Mouse (Mus musculus) erythroblast, adult 5-6 weeks (primary cell): ENCODE measurements around the gene Gdpgp1. TPM values are rescaled to one million over a fixed set of nuclear protein-coding genes. Genes with fewer than 3 reads are reported as not detected.
A peak's percentile ranks its signal among the peaks of the same experiment; 100 is the strongest.

Source experiments
- ATAC-seq: replicated peaks from 2 replicates; pipeline ENCODE4 v1.8.0; 2016; ENCODE audit warnings: moderate number of reproducible peaks, mild to moderate bottlenecking, moderate TSS enrichment, inconsistent platforms; ENCODE audit not compliant: poor library complexity, low FRiP score, severe bottlenecking
- total RNA-seq, 2 experiments: library from RNA; stranded (forward) in 1 of 2; stranded (reverse) in 1 of 2; fragments of 150-400 nt in 1 of 2; fragments of 200-764, 138-1000 nt in 1 of 2; gene quantifications; 2 replicates each; pipeline versions ENCODE4 v1.2.3 to v1.2.4; 2015 to 2017; ENCODE audit warnings: low replicate concordance in 2 of 2

The Gdpgp1 gene
- total RNA-seq, 2 experiments from 2014 or later: 0.77 to 0.94 TPM

DNA sequence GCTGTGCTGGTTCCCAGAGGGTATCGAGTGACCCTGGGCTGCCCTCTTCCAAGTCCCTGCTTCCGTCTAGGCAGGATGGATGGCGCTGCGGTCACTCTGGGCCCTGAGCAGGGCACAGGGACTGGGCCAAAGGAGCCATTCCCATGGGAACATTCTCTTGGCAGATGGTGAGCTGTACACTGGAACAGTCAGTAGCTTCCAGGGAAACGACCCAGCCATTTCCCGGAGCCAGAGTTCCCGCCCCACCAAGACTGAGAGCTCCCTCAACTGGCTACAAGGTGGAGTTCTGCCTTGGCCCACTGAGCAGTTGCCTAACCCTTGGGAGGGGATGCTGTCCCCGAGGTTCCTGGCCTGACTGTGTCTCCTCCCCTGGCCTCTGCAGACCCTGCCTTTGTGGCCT, 16.1 kb upstream of the Gdpgp1 start:
- ATAC-seq: no peak

DNA sequence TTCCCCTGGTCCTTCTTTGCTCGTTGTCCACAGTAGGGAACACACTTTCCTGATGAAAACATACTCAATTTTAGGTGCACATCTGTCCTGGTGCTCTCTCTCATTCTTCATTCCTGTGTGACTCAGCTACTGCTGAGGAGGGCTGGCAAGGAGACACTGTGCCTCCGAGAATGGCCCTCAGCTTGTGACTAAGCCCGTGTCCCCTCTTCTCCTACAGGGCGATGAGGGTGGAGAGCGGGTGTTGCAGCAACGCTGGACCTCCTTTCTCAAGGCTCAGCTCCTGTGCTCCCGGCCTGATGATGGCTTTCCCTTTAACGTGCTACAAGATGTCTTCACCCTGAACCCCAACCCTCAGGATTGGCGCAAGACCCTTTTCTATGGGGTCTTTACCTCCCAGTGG, 14.0 kb upstream of the Gdpgp1 start:
- no peak for ATAC-seq

DNA sequence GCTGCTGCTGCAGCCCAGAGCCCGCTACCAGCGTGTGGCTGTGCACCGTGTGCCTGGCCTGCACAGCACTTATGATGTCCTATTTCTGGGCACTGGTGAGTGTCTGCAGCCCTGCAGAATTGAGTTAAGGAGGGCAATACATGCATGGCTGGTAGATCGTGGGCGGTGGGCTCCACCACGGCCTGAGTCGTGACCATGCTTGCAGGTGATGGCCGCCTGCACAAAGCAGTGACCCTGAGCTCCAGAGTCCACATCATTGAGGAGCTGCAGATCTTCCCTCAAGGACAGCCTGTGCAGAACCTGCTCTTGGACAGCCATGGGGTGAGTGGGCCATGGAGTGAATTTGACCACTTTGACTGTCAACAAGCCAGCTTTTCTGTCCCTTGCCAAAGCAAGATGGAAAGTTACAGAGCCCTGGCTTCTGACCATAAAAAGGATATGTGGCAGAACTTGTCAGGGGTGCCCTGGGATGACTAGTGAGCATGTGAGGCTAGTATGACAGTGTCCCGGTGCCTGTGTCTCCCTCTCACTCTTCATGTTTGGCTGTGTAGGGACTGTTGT, 12.3 kb upstream of the Gdpgp1 start:
- no peak for ATAC-seq

DNA sequence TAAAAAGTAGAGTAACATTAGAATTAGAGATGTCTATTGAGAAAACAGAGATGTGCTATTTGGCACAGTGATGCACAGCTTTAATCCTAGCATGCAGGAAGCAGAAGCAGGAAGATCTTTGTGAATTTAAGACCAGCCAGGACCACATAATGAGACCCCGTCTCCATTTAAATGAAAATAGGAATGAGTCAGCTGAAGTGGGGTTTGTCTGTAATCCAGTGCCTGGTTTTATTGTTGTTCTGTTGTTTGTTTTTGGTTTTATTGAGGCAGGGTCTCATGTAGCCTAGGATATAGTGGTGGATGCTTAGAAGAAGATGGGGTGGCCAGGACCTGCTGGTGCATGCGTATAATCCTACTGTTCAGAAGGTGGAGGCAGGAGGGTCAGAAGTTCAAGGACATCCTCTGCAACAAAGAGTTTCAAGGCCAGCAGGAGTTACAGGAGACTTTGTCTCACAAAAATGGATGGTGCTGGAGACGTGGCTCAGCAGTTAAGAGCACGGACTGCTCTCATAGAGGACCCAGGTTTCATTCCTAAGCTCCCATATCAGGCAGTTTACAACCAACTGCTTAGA, 11.4 kb upstream of the Gdpgp1 start:
- ATAC-seq: no peak

DNA sequence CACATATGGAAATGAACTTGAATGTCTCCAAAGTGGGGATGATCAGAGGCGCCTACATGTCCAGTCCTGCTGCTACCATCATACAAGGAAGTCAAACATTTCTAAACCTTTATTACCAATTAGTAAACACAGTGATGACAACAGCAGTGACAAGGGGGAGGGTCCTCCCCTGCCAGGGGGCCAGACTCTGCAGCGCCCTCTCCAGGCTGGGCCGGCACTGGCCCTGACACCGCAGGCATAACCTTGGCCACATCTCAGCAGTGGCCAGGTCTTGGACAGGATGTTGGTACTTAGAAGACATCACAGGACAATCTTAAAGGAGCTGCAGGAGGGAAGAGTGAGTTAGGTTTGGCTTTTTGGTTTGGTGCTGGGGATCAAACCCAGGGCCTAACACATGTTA, 5.6 kb upstream of the Gdpgp1 start:
- ATAC-seq: no peak

DNA sequence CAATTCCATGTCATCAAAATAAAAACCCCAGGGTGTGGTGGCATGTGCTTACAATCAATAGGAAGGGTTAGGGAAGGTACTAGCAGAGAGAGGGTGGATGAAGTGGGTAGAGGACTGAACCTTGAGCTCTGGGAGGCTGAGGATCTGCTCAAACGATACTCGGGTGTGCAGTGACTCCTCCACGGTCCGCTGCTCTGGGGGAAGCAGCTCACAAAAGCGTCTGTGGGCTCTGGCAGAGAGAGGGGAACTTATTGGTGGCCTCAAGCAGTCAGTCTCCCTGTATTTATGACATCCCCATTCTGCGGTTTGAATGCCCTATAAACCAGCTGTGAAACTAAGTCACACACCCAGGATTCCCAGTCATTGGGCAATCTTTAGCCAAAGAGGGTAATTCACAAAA, 2.5 kb upstream of the Gdpgp1 start:
- ATAC-seq: no peak

DNA sequence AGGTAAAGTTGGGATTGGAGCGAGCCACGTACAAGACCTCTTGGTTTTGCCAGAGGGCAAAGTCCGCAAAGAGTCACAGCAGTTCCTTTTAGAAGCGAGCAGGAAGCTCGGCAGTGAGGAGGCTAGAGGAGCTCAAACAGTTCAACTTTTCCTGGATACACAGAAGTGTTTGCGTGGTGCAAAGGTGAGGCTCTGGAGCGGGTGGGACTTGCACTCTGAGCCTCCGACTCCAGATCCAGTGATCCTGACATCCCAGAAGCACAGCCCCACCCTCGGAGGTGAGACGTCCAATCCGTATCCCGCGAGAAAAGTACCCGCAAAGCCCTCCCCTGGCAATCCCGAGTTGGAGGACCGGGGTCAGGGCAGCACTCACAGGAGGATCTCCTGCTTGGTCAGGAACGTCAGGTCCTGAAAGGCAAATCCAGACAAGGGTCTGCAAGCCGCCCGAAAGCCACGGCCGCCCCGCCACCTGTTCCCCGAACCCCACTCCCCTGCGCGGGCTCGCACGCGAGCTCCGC, 635 bp upstream of the Gdpgp1 start:
- peak; percentile 33 for ATAC-seq

DNA sequence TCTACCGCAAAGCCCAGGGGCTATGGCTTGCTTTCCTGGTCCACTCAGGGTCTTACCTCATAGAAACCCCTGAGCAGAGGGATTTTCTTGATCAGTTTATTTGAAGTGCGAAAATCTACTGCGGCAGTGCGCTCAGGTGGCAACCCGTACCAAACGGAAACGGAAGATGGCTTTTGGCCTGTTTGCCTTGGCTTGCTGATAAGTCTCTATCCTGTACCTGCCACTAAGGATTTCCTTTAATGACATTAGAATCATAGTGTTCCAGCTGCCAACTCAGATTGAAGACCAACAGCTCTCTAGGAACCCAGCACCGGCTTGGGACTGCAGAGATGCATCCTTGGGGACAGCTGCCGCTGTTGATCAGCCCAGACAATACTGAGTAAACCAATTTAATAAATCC, 1.1 kb downstream of the Gdpgp1 start:
- ATAC-seq: no peak

DNA sequence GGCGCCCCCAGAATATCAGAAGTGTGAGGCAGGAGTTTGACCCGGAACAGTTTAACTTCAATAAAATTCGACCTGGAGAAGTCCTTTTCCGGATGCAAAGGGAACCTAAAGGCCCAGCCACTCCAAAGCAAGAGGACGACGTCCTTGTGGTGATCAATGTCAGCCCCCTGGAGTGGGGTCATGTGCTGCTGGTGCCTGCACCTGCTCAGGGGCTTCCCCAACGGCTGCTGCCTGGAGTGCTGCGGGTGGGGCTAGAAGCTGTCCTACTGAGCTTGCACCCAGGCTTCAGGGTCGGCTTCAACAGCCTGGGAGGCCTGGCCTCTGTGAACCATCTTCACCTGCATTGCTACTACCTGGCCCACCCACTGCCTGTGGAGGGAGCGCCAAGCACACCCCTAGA, 5.9 kb downstream of the Gdpgp1 start:
- no peak for ATAC-seq

DNA sequence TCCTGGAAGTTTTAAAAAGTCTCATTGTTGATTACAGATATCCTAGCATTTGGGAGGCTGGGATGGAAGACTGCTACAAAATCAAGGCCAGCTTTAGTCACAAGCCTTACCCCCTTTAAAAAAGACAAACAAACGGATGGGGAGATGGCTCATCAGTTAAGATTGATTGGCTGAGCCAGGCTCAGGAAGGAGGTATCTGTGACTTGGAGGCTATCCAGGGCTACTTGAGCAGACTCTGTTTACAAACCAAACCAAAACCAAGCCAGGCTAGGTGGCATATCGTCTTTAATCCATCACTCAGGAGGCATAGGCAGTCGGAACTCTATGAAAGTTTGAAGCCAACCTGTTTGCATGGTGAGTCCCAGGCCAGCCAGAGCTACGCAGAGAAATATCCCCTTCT, 9.0 kb downstream of the Gdpgp1 start:
- no peak for ATAC-seq

DNA sequence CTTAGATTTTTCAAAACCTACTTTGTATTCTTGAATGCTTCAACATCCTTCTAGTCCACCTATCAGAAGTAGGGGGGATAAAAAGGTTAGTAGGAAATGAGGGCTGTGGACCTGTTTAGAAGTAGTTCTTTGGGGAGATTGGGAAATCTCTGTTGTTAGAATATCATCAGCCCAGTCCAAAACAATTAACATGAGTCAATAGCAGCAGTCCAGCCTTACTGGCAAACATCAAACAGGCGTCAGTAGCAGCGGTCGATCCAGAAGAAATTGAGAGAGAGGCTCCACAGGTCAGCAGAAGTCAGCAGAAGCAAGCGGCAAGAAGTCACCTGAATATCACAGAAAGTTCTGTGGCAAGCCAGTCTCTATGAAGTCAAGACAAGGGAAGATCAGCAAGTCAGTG, 12.2 kb downstream of the Gdpgp1 start:
- ATAC-seq: no peak

DNA sequence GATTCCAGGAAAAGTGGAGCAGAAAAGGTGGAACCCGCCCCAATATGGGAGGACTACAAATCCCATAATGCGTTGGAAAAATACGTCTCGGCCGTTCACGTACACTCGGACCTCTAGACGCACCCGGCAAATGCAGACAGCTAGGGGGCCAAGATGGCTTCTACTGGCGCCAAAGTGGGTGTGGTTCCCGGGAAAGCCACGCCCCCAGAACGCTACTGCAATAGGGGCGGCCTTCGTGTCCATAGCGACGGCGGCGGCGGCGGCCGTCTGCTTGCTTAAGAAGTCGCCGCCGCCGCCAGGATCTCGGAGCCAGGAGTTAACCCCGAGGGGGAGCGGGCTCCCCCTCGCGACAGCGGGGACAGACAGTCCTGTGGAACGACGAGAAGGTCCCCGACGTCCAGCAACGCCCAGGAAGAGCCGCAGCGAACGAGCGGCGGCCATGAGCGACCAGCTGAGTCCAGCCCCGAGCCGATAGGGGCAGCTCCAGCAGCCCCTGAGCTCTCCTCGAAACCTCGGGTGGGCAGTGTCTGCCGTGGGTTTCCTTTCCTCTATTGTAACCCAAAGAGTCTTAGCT, 13.6 kb downstream of the Gdpgp1 start, which contains the start of gene Ttll13:
Ttll13 (plus strand) TSS at position 229 of the 574 bp plus-strand sequence.
- peak; percentile 99 for ATAC-seq

DNA sequence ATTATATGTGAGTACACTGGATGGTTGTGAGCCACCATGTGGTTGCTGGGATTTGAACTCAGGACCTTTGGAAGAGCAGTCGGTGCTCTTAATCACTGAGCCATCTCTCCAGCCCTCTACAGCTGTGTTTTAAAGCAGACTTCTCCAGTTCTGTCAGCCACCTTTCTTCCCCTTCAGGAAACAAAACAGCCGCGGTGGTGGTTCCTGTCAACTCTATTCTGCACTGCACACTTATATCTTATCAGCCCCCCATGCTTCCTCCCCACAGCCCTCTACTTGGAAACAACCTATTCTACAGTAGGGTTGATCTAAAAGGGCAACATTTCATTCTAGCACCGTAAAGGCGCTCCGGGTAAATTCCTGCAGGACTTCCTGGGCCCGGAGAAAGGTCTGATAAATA, 14.2 kb downstream of the Gdpgp1 start:
- ATAC-seq: no peak

DNA sequence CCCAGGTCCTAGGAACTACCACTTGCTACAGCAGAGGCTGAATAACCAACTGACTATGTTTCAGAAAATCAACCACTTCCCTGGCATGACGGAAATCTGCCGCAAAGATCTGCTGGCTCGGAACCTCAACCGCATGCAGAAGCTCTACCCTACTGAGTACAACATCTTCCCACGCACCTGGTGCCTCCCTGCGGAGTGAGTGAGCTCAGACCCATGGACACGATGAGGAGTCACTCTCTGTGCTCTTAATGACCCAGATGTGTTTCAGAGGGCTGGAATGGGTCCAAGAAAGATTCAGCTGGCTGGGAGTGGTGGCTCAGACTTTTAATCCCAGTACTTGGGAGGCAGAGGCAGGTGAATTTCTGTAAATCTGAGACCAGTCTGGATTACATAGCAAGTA, 19.8 kb downstream of the Gdpgp1 start:
- ATAC-seq: no peak

DNA sequence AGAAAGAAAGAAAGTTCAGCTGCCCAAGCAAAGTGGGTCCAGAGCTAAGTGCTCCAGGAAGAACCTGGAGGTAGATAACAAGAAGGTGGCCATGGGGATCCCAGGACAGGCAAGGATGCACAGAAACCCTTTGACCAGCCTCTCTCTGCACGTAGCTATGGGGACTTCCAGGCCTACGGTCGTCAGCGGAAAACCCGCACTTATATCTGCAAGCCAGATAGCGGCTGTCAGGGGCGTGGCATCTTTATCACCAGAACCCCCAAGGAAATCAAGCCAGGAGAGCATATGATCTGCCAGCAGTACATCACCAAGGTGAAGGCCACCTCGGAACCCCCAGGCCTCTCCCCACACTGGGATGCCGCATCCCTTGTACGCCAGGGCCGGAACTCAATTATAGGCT, 20.2 kb downstream of the Gdpgp1 start:
- no peak for ATAC-seq

DNA sequence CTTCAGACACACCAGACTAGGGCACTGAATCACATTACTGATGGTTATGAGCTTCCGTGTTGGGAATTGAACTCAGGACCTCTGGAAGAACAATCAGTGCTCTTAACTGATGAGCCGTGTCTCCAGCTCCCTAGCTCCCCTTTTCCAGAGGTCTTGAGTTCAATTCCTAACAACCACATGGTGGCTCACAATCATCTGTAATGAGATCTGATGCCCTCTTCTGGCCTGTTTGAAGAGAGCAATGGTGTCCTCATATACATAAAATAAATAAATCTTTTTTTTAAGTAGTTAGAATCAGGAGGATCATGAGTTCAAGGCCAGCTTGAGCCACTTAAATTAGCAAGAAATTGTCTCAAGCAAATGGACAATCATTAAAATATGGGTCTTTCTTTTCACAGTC, 23.3 kb downstream of the Gdpgp1 start:
- no peak for ATAC-seq

DNA sequence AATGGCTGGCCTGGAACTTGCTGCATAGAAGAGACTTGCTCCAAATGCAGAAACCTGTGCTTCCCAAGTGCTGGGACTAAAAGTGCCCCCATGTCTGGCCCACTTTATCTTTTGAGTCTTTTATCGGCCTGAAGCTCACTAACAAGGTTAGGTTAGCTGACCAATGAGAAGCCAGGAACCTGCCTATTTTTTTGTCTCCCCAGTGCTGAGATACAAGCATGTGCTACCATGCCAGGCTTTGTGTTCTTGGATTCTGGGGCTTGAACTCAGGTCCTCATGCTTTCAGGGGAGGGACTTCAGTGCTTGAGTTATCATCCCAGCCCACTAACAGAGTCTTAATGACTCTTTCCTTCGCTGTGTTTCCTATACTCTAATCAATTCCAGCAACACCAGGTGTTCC, 25.0 kb downstream of the Gdpgp1 start:
- ATAC-seq: no peak

DNA sequence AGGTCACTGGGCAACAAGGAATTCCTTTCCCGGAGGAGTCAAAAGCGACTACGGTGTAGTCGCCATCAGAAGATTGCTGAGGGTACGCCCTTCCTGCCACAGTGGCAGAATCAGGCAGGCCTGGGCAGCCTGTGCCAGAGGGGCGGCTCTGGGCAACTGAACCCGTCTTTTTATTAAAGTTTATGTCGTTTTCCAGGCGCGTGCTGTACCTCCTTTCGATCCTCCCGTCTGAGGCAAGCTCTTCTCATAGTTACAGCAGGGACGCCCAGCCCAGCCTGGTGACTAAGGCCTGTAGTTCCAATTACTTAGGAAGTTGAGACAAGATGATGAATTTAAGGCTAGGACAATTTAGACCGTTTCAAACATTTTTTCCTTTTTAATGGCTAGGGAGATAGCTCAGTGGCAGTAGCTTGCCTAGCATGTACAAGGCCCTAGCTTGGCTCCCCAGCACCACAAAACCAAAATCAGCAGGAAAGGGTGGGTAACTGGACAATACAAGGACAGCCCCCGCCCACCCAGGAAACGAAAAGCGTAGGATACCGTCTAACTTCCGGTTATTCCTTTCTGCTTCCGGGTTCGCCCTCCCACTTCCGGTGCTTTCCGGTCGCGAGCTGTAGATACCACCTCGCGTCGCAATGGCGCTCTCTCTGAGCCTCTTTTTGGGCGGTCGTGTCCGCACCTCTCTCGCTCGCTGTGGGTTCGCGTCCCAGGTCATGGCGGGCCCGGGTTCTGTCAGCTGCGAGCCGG, 28.1 kb downstream of the Gdpgp1 start, which contains the start of gene Ngrn:
Ngrn (plus strand) TSS at position 591 of the 747 bp plus-strand sequence.
- ATAC-seq: peak; percentile 96

DNA sequence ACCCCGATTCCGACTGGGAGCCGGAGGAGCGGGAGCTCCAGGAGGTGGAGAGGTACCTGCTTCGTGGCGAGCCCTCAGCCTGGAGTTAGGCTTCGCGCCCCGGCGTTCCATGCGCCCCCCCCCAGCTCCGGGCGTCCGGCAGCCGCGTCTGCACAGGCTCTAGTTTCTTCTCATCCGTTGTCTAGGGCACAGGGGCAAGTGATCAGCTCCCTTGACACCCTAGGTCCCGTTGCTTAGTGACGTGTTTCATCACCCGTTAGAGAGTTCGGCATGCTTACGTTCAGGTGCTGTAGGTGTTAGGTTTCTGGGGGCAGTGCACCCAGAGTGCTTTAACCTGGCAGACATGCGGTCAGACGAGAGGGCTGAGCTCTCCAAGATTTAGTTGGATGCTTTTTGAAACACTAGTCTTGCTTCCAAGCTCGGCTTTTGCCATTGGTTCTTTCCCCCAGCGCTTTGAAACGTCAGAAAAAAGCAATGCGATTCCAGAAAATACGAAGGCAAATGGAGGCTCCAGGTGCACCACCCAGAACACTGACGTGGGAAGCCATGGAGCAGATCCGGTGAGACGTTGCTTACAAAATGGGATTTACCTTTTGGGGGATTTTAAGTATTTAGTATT, 28.8 kb downstream of the Gdpgp1 start:
- ATAC-seq: peak; percentile 50

DNA sequence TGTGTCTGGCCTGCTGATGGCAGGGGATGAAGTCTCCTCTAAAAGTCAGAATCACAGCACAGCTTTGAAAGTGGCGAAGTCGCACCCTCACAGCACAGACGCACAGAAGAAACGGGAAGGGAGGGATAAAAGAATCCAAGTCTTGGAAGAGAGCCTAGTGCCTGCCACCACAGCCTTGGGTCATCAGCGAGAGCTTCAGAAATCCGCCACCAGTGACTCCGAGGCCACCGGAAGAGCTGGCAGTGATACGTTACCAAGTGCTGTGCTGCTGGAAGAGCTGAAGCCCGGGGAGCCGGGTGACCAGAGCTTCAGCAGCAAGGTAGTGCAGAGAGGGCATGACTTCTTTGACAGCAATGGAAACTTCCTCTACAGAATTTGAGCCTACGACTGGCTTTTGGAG, 31.9 kb downstream of the Gdpgp1 start:
- ATAC-seq: no peak
